Mouse (Mus musculus): ENCODE measurements at regions not wholly inside any gene's neighbourhood (a gene's known extent, or its start where the extent isn't known, plus 50 kb on each side); places are given as distances from the start of the nearest gene placed in this dataset.

- Histone ChIP-seq H3K9me3 (replicated peaks; ENCODE audit: control insufficient read depth, low read length) (no peaks in the 10 kb centered on the region), H3K27me3 (ENCODE audit: control insufficient read depth, insufficient read depth, low read depth, low read length) (no peaks in the 10 kb centered on the region), H3K9ac (ENCODE audit: low read depth, low read length) (no peak overlapping the region), H3K4me1 (ENCODE audit: control insufficient read depth, low read depth, low read length) (no peaks in the 10 kb centered on the region), H3K36me3 (ENCODE audit: control insufficient read depth, insufficient read depth) (no peaks in the 10 kb centered on the region), H3K27ac (ENCODE audit: low read length) (no peak overlapping the region), H3K4me3 (ENCODE audit: low read depth, low read length) (no peak overlapping the region), H3K4me2 (ENCODE audit: low read depth, low read length) (no peak overlapping the region)
- 68% methylated on average over 7 of the region's 7 CpGs for WGBS (ENCODE audit: insufficient replicate concordance)
- ATAC-seq (ENCODE audit: low read depth), result no peak
Observed at GRCm38 (mm10) chr8:49236021-49236821, 392.5 kb upstream of the Tenm3 start.

- WGBS (ENCODE audit: insufficient replicate concordance), result 76% methylated on average over 18 of the region's 18 CpGs
- H3K9me3 ChIP-seq (replicated peaks; ENCODE audit: control insufficient read depth, low read length), result no peaks in the 10 kb centered on the region
- ATAC-seq (ENCODE audit: low read depth), result no peak
Observed at GRCm38 (mm10) chr8:49223841-49224420, 380.2 kb upstream of the Tenm3 start.

GRCm38 (mm10) chr8:49195333-49195640, 351.5 kb upstream of the Tenm3 start:
- no peak for ATAC-seq (ENCODE audit: low read depth)
- H3K36me3 ChIP-seq (ENCODE audit: control insufficient read depth, insufficient read depth), result no peaks in the 10 kb centered on the region
- no peak overlapping the region for H3K4me2 ChIP-seq (ENCODE audit: low read depth, low read length)
- H3K4me1 ChIP-seq (ENCODE audit: control insufficient read depth, low read depth, low read length), result no peaks in the 10 kb centered on the region
- H3K9me3 ChIP-seq (replicated peaks; ENCODE audit: control insufficient read depth, low read length), result no peaks in the 10 kb centered on the region
- no peak overlapping the region for H3K27ac ChIP-seq (ENCODE audit: low read length)
- no peak overlapping the region for H3K4me3 ChIP-seq (ENCODE audit: low read depth, low read length)
- no peak overlapping the region for H3K9ac ChIP-seq (ENCODE audit: low read depth, low read length)
- no peaks in the 10 kb centered on the region for H3K27me3 ChIP-seq (ENCODE audit: control insufficient read depth, insufficient read depth, low read depth, low read length)
- 60% methylated on average over 4 of the region's 4 CpGs for WGBS (ENCODE audit: insufficient replicate concordance)

More at GRCm38 (mm10) chr8:49223841-49224420, 380.2 kb upstream of the Tenm3 start:
- Histone ChIP-seq H3K4me3 (ENCODE audit: low read depth, low read length) (no peak overlapping the region), H3K4me1 (ENCODE audit: control insufficient read depth, low read depth, low read length) (no peaks in the 10 kb centered on the region), H3K27ac (ENCODE audit: low read length) (no peak overlapping the region), H3K9ac (ENCODE audit: low read depth, low read length) (no peak overlapping the region), H3K27me3 (ENCODE audit: control insufficient read depth, insufficient read depth, low read depth, low read length) (no peaks in the 10 kb centered on the region), H3K36me3 (ENCODE audit: control insufficient read depth, insufficient read depth) (no peaks in the 10 kb centered on the region), H3K4me2 (ENCODE audit: low read depth, low read length) (no peak overlapping the region)

GRCm38 (mm10) chr8:49194592-49195332, 351.0 kb upstream of the Tenm3 start:
- no peak overlapping the region for H3K9ac ChIP-seq (ENCODE audit: low read depth, low read length)
- no peaks in the 10 kb centered on the region for H3K4me1 ChIP-seq (ENCODE audit: control insufficient read depth, low read depth, low read length)
- H3K36me3 ChIP-seq (ENCODE audit: control insufficient read depth, insufficient read depth), result no peaks in the 10 kb centered on the region
- no peak overlapping the region for H3K4me3 ChIP-seq (ENCODE audit: low read depth, low read length)
- WGBS (ENCODE audit: insufficient replicate concordance), result 54% methylated on average over 11 of the region's 11 CpGs
- no peaks in the 10 kb centered on the region for H3K27me3 ChIP-seq (ENCODE audit: control insufficient read depth, insufficient read depth, low read depth, low read length)
- no peak overlapping the region for H3K4me2 ChIP-seq (ENCODE audit: low read depth, low read length)
- no peaks in the 10 kb centered on the region for H3K9me3 ChIP-seq (replicated peaks; ENCODE audit: control insufficient read depth, low read length)
- no peak overlapping the region for H3K27ac ChIP-seq (ENCODE audit: low read length)
- ATAC-seq (ENCODE audit: low read depth), result no peak

GRCm38 (mm10) chr8:49186853-49187252, 343.1 kb upstream of the Tenm3 start:
- H3K4me3 ChIP-seq (ENCODE audit: low read depth, low read length), result no peak overlapping the region
- H3K27me3 ChIP-seq (ENCODE audit: control insufficient read depth, insufficient read depth, low read depth, low read length), result no peaks in the 10 kb centered on the region
- H3K27ac ChIP-seq (ENCODE audit: low read length), result no peak overlapping the region
- H3K4me2 ChIP-seq (ENCODE audit: low read depth, low read length), result no peak overlapping the region
- H3K36me3 ChIP-seq (ENCODE audit: control insufficient read depth, insufficient read depth), result no peaks in the 10 kb centered on the region
- no peaks in the 10 kb centered on the region for H3K4me1 ChIP-seq (ENCODE audit: control insufficient read depth, low read depth, low read length)
- WGBS (ENCODE audit: insufficient replicate concordance), result 71% methylated on average over 3 of the region's 3 CpGs
- H3K9me3 ChIP-seq (replicated peaks; ENCODE audit: control insufficient read depth, low read length), result no peaks in the 10 kb centered on the region; the same call in 1 of the 2 replicates
- H3K9ac ChIP-seq (ENCODE audit: low read depth, low read length), result no peak overlapping the region
- ATAC-seq (ENCODE audit: low read depth), result no peak

GRCm38 (mm10) chr8:49175386-49175785, 331.6 kb upstream of the Tenm3 start:
- Histone ChIP-seq H3K27me3 (ENCODE audit: control insufficient read depth, insufficient read depth, low read depth, low read length) (no peaks in the 10 kb centered on the region), H3K27ac (ENCODE audit: low read length) (no peak overlapping the region), H3K4me1 (ENCODE audit: control insufficient read depth, low read depth, low read length) (no peaks in the 10 kb centered on the region), H3K9me3 (replicated peaks; ENCODE audit: control insufficient read depth, low read length) (no peaks in the 10 kb centered on the region), H3K4me3 (ENCODE audit: low read depth, low read length) (no peak overlapping the region), H3K9ac (ENCODE audit: low read depth, low read length) (no peak overlapping the region), H3K36me3 (ENCODE audit: control insufficient read depth, insufficient read depth) (no peaks in the 10 kb centered on the region), H3K4me2 (ENCODE audit: low read depth, low read length) (no peak overlapping the region)
- no peak for ATAC-seq (ENCODE audit: low read depth)
- WGBS (ENCODE audit: insufficient replicate concordance), result 53% methylated on average over 4 of the region's 4 CpGs

- no peak overlapping the region for H3K4me3 ChIP-seq (ENCODE audit: low read depth, low read length)
- no peak overlapping the region for H3K4me2 ChIP-seq (ENCODE audit: low read depth, low read length)
- no peaks in the 10 kb centered on the region for H3K4me1 ChIP-seq (ENCODE audit: control insufficient read depth, low read depth, low read length)
- H3K9me3 ChIP-seq (replicated peaks; ENCODE audit: control insufficient read depth, low read length), result no peaks in the 10 kb centered on the region
- no peaks in the 10 kb centered on the region for H3K36me3 ChIP-seq (ENCODE audit: control insufficient read depth, insufficient read depth)
- H3K27ac ChIP-seq (ENCODE audit: low read length), result no peak overlapping the region
- ATAC-seq (ENCODE audit: low read depth), result no peak
- H3K27me3 ChIP-seq (ENCODE audit: control insufficient read depth, insufficient read depth, low read depth, low read length), result no peaks in the 10 kb centered on the region
- no peak overlapping the region for H3K9ac ChIP-seq (ENCODE audit: low read depth, low read length)
- WGBS (ENCODE audit: insufficient replicate concordance), result 73% methylated on average over 2 of the region's 2 CpGs
Observed at GRCm38 (mm10) chr8:49174956-49175355, 331.2 kb upstream of the Tenm3 start.

GRCm38 (mm10) chr8:49159318-49159717, 315.6 kb upstream of the Tenm3 start:
- Histone ChIP-seq H3K27ac (ENCODE audit: low read length) (no peak overlapping the region), H3K36me3 (ENCODE audit: control insufficient read depth, insufficient read depth) (no peaks in the 10 kb centered on the region), H3K4me2 (ENCODE audit: low read depth, low read length) (no peak overlapping the region), H3K9me3 (replicated peaks; ENCODE audit: control insufficient read depth, low read length) (no peaks in the 10 kb centered on the region), H3K9ac (ENCODE audit: low read depth, low read length) (no peak overlapping the region), H3K4me3 (ENCODE audit: low read depth, low read length) (no peak overlapping the region), H3K4me1 (ENCODE audit: control insufficient read depth, low read depth, low read length) (no peaks in the 10 kb centered on the region), H3K27me3 (ENCODE audit: control insufficient read depth, insufficient read depth, low read depth, low read length) (no peaks in the 10 kb centered on the region)
- 67% methylated on average over 4 of the region's 4 CpGs for WGBS (ENCODE audit: insufficient replicate concordance)
- no peak for ATAC-seq (ENCODE audit: low read depth)

- H3K4me1 ChIP-seq (ENCODE audit: control insufficient read depth, low read depth, low read length), result no peaks in the 10 kb centered on the region
- 64% methylated on average over 4 of the region's 4 CpGs for WGBS (ENCODE audit: insufficient replicate concordance)
- H3K4me3 ChIP-seq (ENCODE audit: low read depth, low read length), result no peak overlapping the region
- H3K9me3 ChIP-seq (replicated peaks; ENCODE audit: control insufficient read depth, low read length), result no peaks in the 10 kb centered on the region
- H3K36me3 ChIP-seq (ENCODE audit: control insufficient read depth, insufficient read depth), result no peaks in the 10 kb centered on the region
- ATAC-seq (ENCODE audit: low read depth), result no peak
- no peak overlapping the region for H3K27ac ChIP-seq (ENCODE audit: low read length)
- H3K27me3 ChIP-seq (ENCODE audit: control insufficient read depth, insufficient read depth, low read depth, low read length), result no peaks in the 10 kb centered on the region
- H3K4me2 ChIP-seq (ENCODE audit: low read depth, low read length), result no peak overlapping the region
- no peak overlapping the region for H3K9ac ChIP-seq (ENCODE audit: low read depth, low read length)
Observed at GRCm38 (mm10) chr8:49158201-49158600, 314.4 kb upstream of the Tenm3 start.
